Mouse (Mus musculus) bone marrow macrophage, adult 2 months (primary cell): Measurements from ENCODE around the gene Cib1.

ENCODE experiments used
- CTCF ChIP-seq: IDR thresholded peaks from 2 replicates; pipeline ENCODE4 v1.5.1; 2012; ENCODE audit warnings: low read depth, mild to moderate bottlenecking, low read length, moderate library complexity
- POLR2A ChIP-seq: IDR thresholded peaks from 2 replicates; pipeline ENCODE4 v1.6.1; 2012; ENCODE audit warnings: mild to moderate bottlenecking, low read depth, low read length, borderline replicate concordance

DNA sequence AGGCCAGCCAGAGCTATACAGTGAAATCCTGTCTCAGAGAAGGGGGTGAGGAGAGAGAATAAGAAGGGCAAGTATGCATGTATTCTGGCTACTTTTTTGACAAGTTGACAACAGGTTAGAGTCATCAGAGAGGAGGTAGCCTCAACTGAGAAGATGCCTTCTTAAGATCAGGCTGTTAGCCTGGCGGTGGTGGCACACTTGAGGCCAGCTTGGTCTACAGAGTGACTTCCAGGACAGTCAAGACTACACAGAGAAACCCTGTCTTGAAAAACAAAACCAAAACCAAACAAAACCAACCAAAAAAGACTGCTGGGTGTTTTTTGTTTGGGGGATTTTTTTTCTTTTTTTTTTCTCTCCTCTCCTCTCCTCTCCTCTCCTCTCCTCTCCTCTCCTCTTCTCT is 49.1 kb downstream of the Cib1 start:
- TF ChIP-seq POLR2A (no peak), CTCF (no peak)
